Mouse (Mus musculus) kidney, embryonic 16.5 days (tissue): ENCODE measurements around the gene Taf12. TPM values are rescaled to one million over a fixed set of nuclear protein-coding genes. Genes with fewer than 3 reads are reported as not detected.
A peak's percentile ranks its signal among the peaks of the same experiment; 100 is the strongest.

Source experiments
- ATAC-seq: fragments of 200-750 bp; cut with Nextera tagmentation; 2 replicates; pipeline ENCODE4 v1.8.0; 2017; ENCODE audit warnings: moderate TSS enrichment; ENCODE audit not compliant: low FRiP score, low TSS enrichment
- H3K27ac ChIP-seq: fragments of 300-500 bp; sonication (generic); 2 replicates; pipeline ENCODE4 v1.5.1; 2014; ENCODE audit warnings: low read length
- H3K27me3 ChIP-seq: fragments of 300-500 bp; sonication (generic); 2 replicates; pipeline ENCODE4 v1.6.1; 2014; ENCODE audit warnings: low read length, control low read depth, mixed read lengths; ENCODE audit not compliant: insufficient read depth
- H3K36me3 ChIP-seq: fragments of 300-500 bp; sonication (generic); 2 replicates; pipeline ENCODE4 v1.6.1; 2014; ENCODE audit warnings: low read length, control low read depth, mixed read lengths; ENCODE audit not compliant: insufficient read depth
- H3K4me1 ChIP-seq: fragments of 300-500 bp; sonication (generic); 2 replicates; pipeline ENCODE4 v1.6.1; 2014; ENCODE audit warnings: low read length, control low read depth, mixed read lengths; ENCODE audit not compliant: insufficient read depth
- H3K4me2 ChIP-seq: fragments of 300-500 bp; sonication (generic); replicated peaks from 2 replicates; pipeline ENCODE4 v1.6.1; 2014; ENCODE audit warnings: low read depth, low read length
- H3K4me3 ChIP-seq: fragments of 300-500 bp; sonication (generic); 2 replicates; pipeline ENCODE4 v1.5.1; 2014; ENCODE audit warnings: mild to moderate bottlenecking, low read length
- H3K9ac ChIP-seq: fragments of 300-500 bp; sonication (generic); replicated peaks from 2 replicates; pipeline ENCODE4 v1.6.1; 2014; ENCODE audit warnings: low read length
- H3K9me3 ChIP-seq: fragments of 300-500 bp; sonication (generic); 2 replicates; pipeline ENCODE4 v1.6.1; 2016; ENCODE audit warnings: low read length, control low read depth
- WGBS: fragments of 180-500 bp; shearing (Covaris S2); extraction: QIAGEN DNeasy Blood & Tissue Kit; methylation state at CpG from one replicate; pipeline ENCODE4 v1.1.7; 2014; 5-methylcytosine and 5-hydroxymethylcytosine counted together
- polyA plus RNA-seq: library from polyadenylated mRNA; unstranded; fragments of >200 nt; fragmentation: Nextera tagmentation; extraction: Ambion mirVana; gene quantifications from 2 replicates; pipeline ENCODE4 v1.2.1, GENCODE M21; 2015

Gene Taf12
- polyA plus RNA-seq, 1 experiment from 2014 or later = 42.9 TPM

DNA sequence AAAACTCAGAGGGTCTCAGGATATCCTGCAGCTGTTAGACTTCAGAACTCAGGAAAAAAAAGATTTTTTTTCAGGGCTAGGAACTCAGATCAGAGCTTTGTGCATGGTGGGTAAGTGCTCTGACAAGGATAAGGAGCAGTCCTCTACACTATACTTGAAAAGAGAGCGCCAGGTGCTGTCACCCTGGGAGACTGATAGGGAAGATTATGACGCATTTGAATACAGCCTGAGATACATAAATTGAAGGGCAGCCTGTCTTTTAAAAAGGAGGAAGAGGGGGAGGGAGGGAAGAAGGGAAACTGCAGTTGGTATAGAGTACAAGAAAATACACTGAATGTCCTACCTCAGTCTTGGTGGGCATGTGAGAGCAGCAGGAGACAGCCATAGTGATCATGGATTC lies 20.6 kb upstream of the Taf12 start:
- WGBS = 78% methylated on average over 2 of the region's 2 CpGs
- Histone ChIP-seq H3K4me2 (no peak overlapping the region), H3K27me3 (no peaks in the 10 kb centered on the region), H3K27ac (no peak overlapping the region), H3K4me3 (no peak overlapping the region), H3K9ac (no peak overlapping the region), H3K36me3 (peaks cover 21% of the 10 kb centered on the region), H3K9me3 (no peaks in the 10 kb centered on the region), H3K4me1 (no peaks in the 10 kb centered on the region)
- ATAC-seq = no peak

DNA sequence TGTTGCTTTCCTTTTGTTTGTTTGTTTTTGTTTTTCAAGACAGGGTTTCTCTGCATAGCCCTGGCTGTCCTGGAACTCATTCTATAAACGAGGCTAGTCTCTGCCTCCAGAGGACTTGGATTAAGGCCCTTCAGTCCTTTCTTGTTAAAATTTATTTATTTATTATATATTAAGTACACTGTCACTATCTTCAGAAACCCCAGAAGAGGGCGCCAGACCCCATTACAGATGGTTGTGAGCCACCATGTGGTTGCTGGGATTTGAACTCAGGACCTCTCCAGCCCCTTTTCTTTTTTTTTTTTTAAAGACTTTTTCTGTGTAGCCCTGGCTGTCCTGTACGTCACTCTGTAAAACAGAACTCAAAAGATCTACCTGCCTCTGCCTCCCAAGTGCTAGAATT lies 19.2 kb upstream of the Taf12 start:
- H3K4me2 ChIP-seq = no peak overlapping the region
- no peaks in the 10 kb centered on the region for H3K27me3 ChIP-seq
- no peaks in the 10 kb centered on the region for H3K9me3 ChIP-seq
- H3K27ac ChIP-seq = no peak overlapping the region
- no peak overlapping the region for H3K9ac ChIP-seq
- ATAC-seq = no peak
- WGBS = 79% methylated on average over 3 of the region's 3 CpGs
- no peak overlapping the region for H3K4me3 ChIP-seq
- H3K4me1 ChIP-seq = peaks cover 13% of the 10 kb centered on the region
- H3K36me3 ChIP-seq = peaks cover 14% of the 10 kb centered on the region

DNA sequence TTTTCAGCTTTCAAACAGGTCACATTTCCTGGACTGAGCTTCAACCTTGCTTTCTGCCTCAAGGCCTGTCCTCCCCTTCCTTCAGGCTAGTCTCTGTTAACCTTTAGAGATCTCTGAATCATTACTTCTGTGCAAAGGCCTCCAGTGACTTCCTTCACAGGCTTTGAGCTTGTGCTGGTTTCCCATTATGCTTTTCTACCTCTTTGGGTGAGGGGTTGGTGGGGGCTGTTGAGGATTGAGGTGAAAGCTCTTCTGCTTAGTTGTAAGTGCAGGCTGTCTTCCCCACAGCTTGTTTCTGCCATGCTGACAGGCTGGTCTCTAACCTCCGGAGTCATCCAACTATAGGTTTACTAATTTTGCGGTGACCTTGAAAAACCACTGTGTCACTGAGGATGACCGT lies 17.8 kb upstream of the Taf12 start:
- WGBS = 87% methylated on average over 3 of the region's 3 CpGs
- H3K27ac ChIP-seq = 0 out of 2 replicates have a peak overlapping the region, but pooled peaks have one; percentile 15
- ATAC-seq = no peak

DNA sequence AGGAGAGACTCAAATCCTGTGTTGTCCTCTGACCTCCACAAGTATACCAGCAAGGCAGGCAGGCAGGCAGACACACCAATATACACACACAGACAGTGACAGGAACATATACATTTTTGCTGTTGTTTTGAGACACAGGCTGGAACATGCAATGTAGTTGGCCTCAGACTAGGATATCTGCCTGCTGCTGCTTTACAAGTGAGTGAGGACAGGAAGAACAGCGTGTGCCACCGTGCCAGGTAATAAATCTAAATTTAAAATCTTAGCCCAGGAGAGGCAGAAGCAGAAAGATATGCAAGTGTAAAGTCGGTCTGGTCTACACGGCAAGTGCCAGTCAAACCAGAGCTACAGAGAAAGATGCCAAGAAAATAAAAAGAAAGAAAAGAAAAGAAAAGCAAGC lies 14.9 kb upstream of the Taf12 start:
- H3K27me3 ChIP-seq = no peaks in the 10 kb centered on the region
- H3K36me3 ChIP-seq = no peaks in the 10 kb centered on the region
- H3K9ac ChIP-seq = 0 out of 2 replicates have a peak overlapping the region, but pooled peaks have one; percentile 1
- H3K27ac ChIP-seq = peak overlapping the region; percentile 98
- no peak for ATAC-seq
- peaks cover 20% of the 10 kb centered on the region for H3K4me1 ChIP-seq
- H3K4me2 ChIP-seq = peak overlapping the region; percentile 76; the same call in 1 of the 2 replicates
- no peaks in the 10 kb centered on the region for H3K9me3 ChIP-seq
- no peak overlapping the region for H3K4me3 ChIP-seq
- WGBS = 53% methylated on average over 4 of the region's 4 CpGs

More for the DNA sequence above, 17.8 kb upstream of the Taf12 start:
- peaks cover 14% of the 10 kb centered on the region for H3K4me1 ChIP-seq
- no peaks in the 10 kb centered on the region for H3K9me3 ChIP-seq
- no peak overlapping the region for H3K4me3 ChIP-seq
- peaks cover 1% of the 10 kb centered on the region; the same call in 1 of the 2 replicates for H3K36me3 ChIP-seq
- no peak overlapping the region for H3K4me2 ChIP-seq
- H3K9ac ChIP-seq = no peak overlapping the region
- H3K27me3 ChIP-seq = no peaks in the 10 kb centered on the region

DNA sequence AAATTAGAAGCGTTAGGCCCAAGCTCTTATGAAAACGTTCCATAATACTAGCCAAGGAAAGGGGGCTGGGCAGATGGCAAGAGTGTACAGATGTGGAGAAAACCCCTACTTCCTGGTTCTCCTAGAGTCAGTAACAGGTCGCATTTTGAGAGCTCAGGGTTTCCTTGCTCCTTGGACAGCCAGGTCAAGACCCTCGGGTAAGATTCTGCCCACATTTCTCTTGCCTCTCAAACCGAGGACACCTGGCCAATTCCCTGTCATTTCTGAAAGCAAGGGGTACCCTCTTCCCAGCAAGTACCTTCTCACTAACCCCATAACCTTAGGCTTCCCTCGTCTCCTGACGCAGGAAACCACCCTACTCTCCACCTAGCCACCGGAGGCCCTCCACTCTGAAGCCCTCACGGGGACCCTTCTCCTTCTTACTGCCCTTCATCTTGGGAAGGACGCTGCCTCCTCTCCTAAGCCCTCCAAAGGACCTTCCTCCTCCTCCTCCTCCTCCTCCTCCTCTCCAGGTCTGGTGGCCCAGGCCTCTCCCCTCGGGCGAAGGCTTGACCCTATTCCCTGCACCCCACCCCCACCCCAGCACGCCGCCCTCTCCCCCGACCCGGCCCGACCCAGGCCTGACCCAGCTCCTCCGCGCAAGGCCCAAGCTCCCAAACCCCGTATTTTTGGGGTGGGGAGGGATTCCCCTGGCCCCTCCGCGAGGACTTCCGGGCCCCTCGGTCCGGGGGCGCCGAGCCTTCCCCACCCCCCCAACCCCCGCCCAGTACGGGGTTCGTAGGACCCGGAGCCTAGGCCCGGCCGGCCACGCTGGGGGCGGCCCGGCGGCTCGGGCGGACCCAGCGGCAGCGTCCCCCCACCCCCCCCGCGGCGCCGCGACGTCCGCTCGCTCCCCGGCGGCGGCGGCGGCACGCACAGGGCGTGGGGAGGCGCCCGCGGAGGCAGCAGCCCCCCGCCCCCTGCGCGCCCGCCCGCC lies 13.5 kb upstream of the Taf12 start:
- Histone ChIP-seq H3K9ac (peak overlapping the region; percentile 99), H3K27me3 (no peaks in the 10 kb centered on the region), H3K9me3 (no peaks in the 10 kb centered on the region), H3K4me3 (peak overlapping the region; percentile 84), H3K4me2 (peak overlapping the region; percentile 76), H3K36me3 (no peaks in the 10 kb centered on the region), H3K27ac (peak overlapping the region; percentile 98), H3K4me1 (peaks cover 20% of the 10 kb centered on the region)
- WGBS = 1% methylated on average over 27 of the region's 64 CpGs
- ATAC-seq = peak; percentile 89

DNA sequence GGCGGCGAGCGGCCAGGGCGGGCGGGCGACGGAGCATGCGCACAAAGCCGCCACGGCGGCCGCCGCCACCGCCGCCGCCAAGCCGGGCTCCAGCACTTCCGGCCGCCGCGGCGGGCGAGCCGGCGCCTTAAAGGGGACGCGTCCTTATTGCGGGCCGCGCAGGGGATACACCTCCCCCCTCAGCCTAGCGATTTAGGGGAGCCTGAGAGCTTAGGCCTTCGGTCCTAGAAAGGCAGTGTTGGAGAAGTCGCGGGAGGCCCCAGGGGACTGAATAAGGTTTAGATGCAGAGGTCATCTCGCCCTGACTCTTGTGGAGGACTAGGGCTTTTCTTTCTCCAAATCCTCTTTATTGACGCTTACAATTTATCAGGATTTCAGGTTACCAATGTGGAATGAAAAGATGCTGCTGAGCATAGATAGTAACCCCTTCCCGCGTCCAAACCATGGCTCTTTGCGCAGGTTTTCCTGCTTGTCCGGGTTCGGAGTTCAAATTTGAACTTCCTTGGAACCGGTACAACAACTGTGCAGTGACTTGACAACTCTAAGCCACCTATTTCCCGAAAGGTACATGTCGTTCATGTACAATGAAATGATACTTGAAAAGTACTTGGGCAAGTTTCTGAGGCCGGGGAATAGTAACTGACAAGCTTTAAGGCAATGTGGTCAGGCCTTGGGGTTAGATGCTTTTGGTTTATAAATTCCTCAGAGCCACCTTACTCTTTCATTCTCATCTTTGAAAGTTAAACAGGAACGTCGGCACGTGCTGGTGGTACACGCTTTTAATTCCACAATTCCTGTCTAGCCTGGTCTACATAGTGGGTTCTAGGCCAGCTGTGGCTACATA lies 12.4 kb upstream of the Taf12 start, which contains the start of gene Gmeb1:
Gene Gmeb1, minus strand, starts transcription at position 89 of the 844 bp plus-strand sequence.
- H3K36me3 ChIP-seq = no peaks in the 10 kb centered on the region
- peak; percentile 92 for ATAC-seq
- peak within 1 kb of the TSS; percentile 76 for H3K4me2 ChIP-seq
- H3K4me3 ChIP-seq = peak within 1 kb of the TSS; percentile 84
- H3K9me3 ChIP-seq = no peaks in the 10 kb centered on the region
- WGBS = 16% methylated on average over 37 of the region's 49 CpGs
- H3K27ac ChIP-seq = peak within 1 kb of the TSS; percentile 98
- H3K9ac ChIP-seq = peak within 1 kb of the TSS; percentile 99
- H3K27me3 ChIP-seq = no peaks in the 10 kb centered on the region
- H3K4me1 ChIP-seq = peaks cover 20% of the 10 kb centered on the region

DNA sequence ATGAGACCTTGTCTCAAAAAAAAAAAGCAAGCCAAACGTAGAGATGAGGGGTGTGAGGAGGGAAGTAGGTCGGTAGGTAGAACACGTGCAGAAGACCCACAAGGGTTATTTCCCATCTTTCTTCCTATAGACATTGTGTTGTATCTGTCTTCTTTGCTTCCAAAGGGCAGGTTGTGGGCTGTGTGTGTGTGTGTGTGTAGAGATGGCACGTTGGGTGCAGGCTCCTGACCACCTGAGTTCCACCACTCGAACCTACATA lies 11.9 kb upstream of the Taf12 start:
- Histone ChIP-seq H3K4me2 (peak overlapping the region; percentile 68; the same call in 1 of the 2 replicates), H3K9ac (no peak overlapping the region), H3K27ac (peak overlapping the region; percentile 98; the same call in 1 of the 2 replicates), H3K4me1 (peaks cover 20% of the 10 kb centered on the region), H3K27me3 (no peaks in the 10 kb centered on the region), H3K4me3 (no peak overlapping the region), H3K36me3 (no peaks in the 10 kb centered on the region), H3K9me3 (no peaks in the 10 kb centered on the region)
- ATAC-seq = no peak
- 71% methylated on average over 5 of the region's 5 CpGs for WGBS

DNA sequence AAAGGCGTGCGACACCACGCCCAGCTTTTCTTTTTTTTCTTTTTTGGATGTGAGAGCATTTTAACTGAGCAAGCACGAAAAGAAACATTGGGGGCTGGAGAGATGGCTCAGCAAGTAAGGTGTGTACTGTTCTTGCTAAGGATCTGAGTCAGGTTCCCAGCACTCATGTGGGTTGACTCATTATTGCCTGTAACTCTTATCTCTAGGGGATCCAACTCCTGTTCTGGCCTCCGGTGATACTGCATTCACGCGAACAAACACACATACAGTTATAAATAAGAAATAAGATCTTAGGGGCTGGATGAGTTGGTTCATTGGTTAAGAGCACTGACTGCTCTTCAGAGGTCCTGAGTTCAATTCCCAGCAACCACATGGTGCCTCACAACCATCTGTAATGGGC lies 10.9 kb upstream of the Taf12 start:
- WGBS = 94% methylated on average over 7 of the region's 7 CpGs
- no peaks in the 10 kb centered on the region for H3K36me3 ChIP-seq
- no peak overlapping the region for H3K27ac ChIP-seq
- ATAC-seq = no peak
- H3K4me3 ChIP-seq = no peak overlapping the region
- H3K9me3 ChIP-seq = no peaks in the 10 kb centered on the region
- H3K4me1 ChIP-seq = peaks cover 20% of the 10 kb centered on the region
- H3K9ac ChIP-seq = no peak overlapping the region
- no peak overlapping the region for H3K4me2 ChIP-seq
- no peaks in the 10 kb centered on the region for H3K27me3 ChIP-seq

DNA sequence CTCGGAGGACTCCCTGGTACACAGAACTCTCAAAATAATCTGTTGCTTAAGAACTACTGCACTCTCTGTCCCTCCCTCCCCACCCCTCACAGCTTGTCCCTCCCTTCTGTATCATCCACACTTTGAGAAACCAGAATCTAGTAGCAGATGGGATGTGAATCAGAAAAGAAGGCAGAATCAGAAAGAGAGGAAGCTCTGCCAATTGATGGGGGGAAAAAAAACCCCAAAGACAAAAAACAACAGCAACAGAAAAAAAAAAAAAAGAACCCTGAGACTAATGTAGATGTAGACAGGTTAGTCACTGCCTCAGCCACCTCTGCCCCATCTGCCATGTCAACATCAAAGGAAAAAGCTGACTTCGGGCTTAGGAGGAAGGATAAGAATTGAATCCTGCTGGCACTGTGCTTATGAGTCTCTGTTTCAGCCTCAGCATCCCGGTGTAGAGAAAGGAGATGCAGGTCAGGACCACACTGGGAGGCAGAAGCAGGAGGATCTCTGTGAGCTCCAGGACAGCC lies 7.3 kb upstream of the Taf12 start:
- H3K27ac ChIP-seq = no peak overlapping the region
- H3K9me3 ChIP-seq = no peaks in the 10 kb centered on the region
- no peak for ATAC-seq
- H3K4me1 ChIP-seq = peaks cover 8% of the 10 kb centered on the region
- H3K36me3 ChIP-seq = no peaks in the 10 kb centered on the region
- no peak overlapping the region for H3K4me2 ChIP-seq
- WGBS = 91% methylated on average over 3 of the region's 3 CpGs
- H3K4me3 ChIP-seq = no peak overlapping the region
- H3K27me3 ChIP-seq = no peaks in the 10 kb centered on the region
- no peak overlapping the region for H3K9ac ChIP-seq
